Mouse (Mus musculus) liver, embryonic 14.5 days (tissue): ENCODE data around the gene Dmtf1. TPM values are rescaled to one million over a fixed set of nuclear protein-coding genes. Genes with fewer than 3 reads are reported as not detected.

Experiments used
- ATAC-seq: fragments of 200-750 bp; cut with Nextera tagmentation; 2 replicates; pipeline ENCODE4 v1.8.0; 2017; ENCODE audit warnings: moderate number of reproducible peaks, mild to moderate bottlenecking, moderate library complexity; ENCODE audit not compliant: insufficient read depth
- DNase-seq, 3 experiments: peaks; one replicate each; pipeline ENCODE4 v3.0.0-alpha.2; 2012 to 2013; ENCODE audit warnings: low read depth in 3 of 3, low spot score in 3 of 3
- H3K27ac ChIP-seq: fragments of 300-500 bp; sonication (generic); 2 replicates; pipeline ENCODE4 v1.5.1; 2014; ENCODE audit warnings: moderate library complexity, mild to moderate bottlenecking, control low read depth, inconsistent platforms
- H3K27me3 ChIP-seq: fragments of 300-500 bp; sonication (generic); 2 replicates; pipeline ENCODE4 v1.6.1; 2014; ENCODE audit warnings: mild to moderate bottlenecking, low read length, moderate library complexity; ENCODE audit not compliant: control insufficient read depth, insufficient read depth
- H3K36me3 ChIP-seq: fragments of 300-500 bp; sonication (generic); replicated peaks from 2 replicates; pipeline ENCODE4 v1.6.1; 2014; ENCODE audit warnings: low read depth; ENCODE audit not compliant: control insufficient read depth, insufficient read depth
- H3K4me1 ChIP-seq, 2 experiments: fragments of 200-500 bp in 1 of 2; fragments of 300-500 bp in 1 of 2; sonication (generic) in 1 of 2; replicated peaks; 2 replicates each; pipeline ENCODE4 v1.6.1; 2012 to 2014; ENCODE audit warnings: antibody characterized with exemption in 1 of 2, inconsistent platforms in 1 of 2, low read length in 1 of 2; ENCODE audit not compliant: control insufficient read depth in 2 of 2, insufficient read depth in 2 of 2
- H3K4me2 ChIP-seq: fragments of 300-500 bp; sonication (generic); 2 replicates; pipeline ENCODE4 v1.6.1; 2014; ENCODE audit warnings: low read depth, mild to moderate bottlenecking, control low read depth, moderate library complexity
- H3K4me3 ChIP-seq, 2 experiments: fragments of 200-500 bp in 1 of 2; fragments of 300-500 bp in 1 of 2; sonication (generic) in 1 of 2; 2 replicates each; pipeline ENCODE4 v1.5.1; 2012 to 2014; ENCODE audit warnings: low read depth in 2 of 2, low read length in 2 of 2, mild to moderate bottlenecking in 2 of 2, control low read depth in 1 of 2, inconsistent platforms in 1 of 2, moderate library complexity in 1 of 2; ENCODE audit not compliant: insufficient read depth in 1 of 2
- H3K9ac ChIP-seq: fragments of 300-500 bp; sonication (generic); replicated peaks from 2 replicates; pipeline ENCODE4 v1.6.1; 2014; ENCODE audit warnings: mild to moderate bottlenecking, control low read depth, moderate library complexity
- H3K9me3 ChIP-seq: fragments of 300-500 bp; sonication (generic); 2 replicates; pipeline ENCODE4 v1.6.1; 2016; ENCODE audit warnings: low read length, mixed read lengths; ENCODE audit not compliant: control insufficient read depth
- CTCF ChIP-seq: IDR thresholded peaks from 2 replicates; pipeline ENCODE4 v1.5.1; 2016; ENCODE audit warnings: antibody characterized with exemption, low read depth, control low read depth
- EP300 ChIP-seq: IDR thresholded peaks from 2 replicates; pipeline ENCODE4 v1.6.1; 2016; ENCODE audit warnings: antibody characterized with exemption, low read depth
- WGBS: fragments of 180-500 bp; shearing (Covaris S2); extraction: QIAGEN DNeasy Blood & Tissue Kit; methylation state at CpG from one replicate; pipeline ENCODE4 v1.1.7; 2014; ENCODE audit not compliant: insufficient replicate concordance; 5-methylcytosine and 5-hydroxymethylcytosine counted together
- polyA plus RNA-seq, 2 experiments: library from polyadenylated mRNA; depleted of rRNA in 1 of 2; stranded (reverse) in 1 of 2; unstranded in 1 of 2; fragments of >200 nt; fragmentation: Nextera tagmentation in 1 of 2; extraction: Ambion mirVana in 1 of 2; gene quantifications; 2 replicates each; pipeline versions ENCODE4 v1.2.1 to v1.2.3; 2012 to 2014

The Dmtf1 gene
- polyA plus RNA-seq, 2 experiments = 9.5 to 10.8 TPM

DNA sequence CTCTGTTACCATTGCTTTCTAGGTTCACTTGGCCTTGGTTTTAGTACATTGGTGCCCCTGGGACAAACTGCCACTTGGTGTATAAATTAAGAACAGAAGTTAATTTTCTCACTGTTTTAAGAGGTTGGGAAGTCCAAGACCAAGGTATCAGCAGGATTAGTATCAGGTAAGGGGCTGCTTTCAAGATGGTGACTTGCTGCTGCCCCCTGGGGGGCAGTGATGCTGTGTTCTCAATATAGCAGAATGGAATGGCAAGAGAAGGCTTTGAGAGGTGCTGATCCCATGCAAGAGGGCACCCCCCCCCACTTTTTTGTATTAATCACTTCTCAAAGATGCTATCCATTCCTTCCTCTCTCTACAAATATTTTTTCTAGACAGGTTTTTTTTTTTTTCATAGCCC, 52.0 kb downstream of the Dmtf1 start:
- no peak for TF ChIP-seq EP300
- 0 out of 2 replicates have a peak, but pooled peaks have one; percentile 22 for TF ChIP-seq CTCF
- peaks cover 0 to 2% of the 10 kb centered on the region in 2 experiments; a peak in 1 of 4 replicates for H3K4me1 ChIP-seq
- H3K36me3 ChIP-seq = no peaks in the 10 kb centered on the region
- DNase-seq (no peak), ATAC-seq (no peak)
- no peak overlapping the region for H3K4me3 ChIP-seq
- H3K9ac ChIP-seq = no peak overlapping the region
- no peak overlapping the region for H3K4me2 ChIP-seq
- H3K9me3 ChIP-seq = no peaks in the 10 kb centered on the region
- no peaks in the 10 kb centered on the region for H3K27me3 ChIP-seq
- H3K27ac ChIP-seq = no peak overlapping the region

GRCm38 (mm10) chr5:9108490-9108889, 53.1 kb downstream of the Dmtf1 start:
- H3K4me2 ChIP-seq = no peak overlapping the region
- no peak for ATAC-seq
- H3K27me3 ChIP-seq = no peaks in the 10 kb centered on the region
- H3K4me1 ChIP-seq = peaks cover 0 to 2% of the 10 kb centered on the region in 2 experiments; a peak in 1 of 4 replicates
- WGBS = 56% methylated on average over 5 of the region's 5 CpGs
- no peaks in the 10 kb centered on the region for H3K9me3 ChIP-seq
- no peaks in the 10 kb centered on the region for H3K36me3 ChIP-seq
- DNase-seq = no peak
- TF ChIP-seq CTCF (no peak), EP300 (no peak)
- H3K9ac ChIP-seq = no peak overlapping the region
- no peak overlapping the region for H3K27ac ChIP-seq
- H3K4me3 ChIP-seq = no peak overlapping the region

DNA sequence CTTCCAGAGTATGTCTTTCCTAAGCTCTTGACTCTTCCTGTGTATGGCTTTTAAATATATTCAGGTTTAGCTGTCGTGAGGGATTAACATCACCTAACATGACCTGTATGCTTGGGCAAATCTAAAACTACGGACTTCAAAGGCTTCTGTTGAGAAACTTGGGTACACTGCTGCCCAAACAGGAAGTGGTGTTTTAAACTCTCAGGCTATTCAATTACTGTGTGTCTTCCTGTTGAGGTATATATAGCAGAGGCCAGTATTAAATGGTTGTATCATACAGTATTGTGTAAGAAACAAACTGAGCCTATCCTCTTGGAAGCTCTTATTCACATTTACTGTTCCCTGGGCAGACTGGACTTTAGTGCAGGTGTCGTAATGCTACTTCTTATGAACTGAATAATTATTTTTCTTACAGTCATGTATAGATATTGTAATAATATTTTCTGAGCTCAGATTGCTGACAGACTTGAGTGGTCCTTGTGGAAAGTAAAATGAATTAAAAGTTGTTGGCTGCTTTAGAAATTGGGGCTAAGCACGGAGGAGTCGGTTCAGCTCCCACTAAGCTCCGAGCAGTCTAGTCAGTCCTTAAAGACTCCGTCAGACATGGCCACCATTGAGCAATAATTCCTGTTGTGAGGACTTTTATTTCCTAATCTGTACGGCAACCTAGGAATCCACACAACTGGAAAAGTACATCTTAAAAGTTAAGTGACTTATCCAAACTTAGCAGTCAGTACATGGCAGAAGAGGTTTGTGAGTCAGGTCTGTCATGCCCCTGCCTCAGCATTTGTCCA, 54.1 kb downstream of the Dmtf1 start:
- DNase-seq (no peak), ATAC-seq (no peak)
- Histone ChIP-seq H3K27ac (no peak overlapping the region), H3K9me3 (no peaks in the 10 kb centered on the region), H3K4me2 (no peak overlapping the region), H3K27me3 (peaks cover 3% of the 10 kb centered on the region), H3K36me3 (no peaks in the 10 kb centered on the region), H3K4me1 (peaks cover 0 to 2% of the 10 kb centered on the region in 2 experiments; a peak in 1 of 4 replicates), H3K9ac (no peak overlapping the region), H3K4me3 (no peak overlapping the region)
- no peak for TF ChIP-seq EP300
- TF ChIP-seq CTCF = no peak
- 52% methylated on average over 8 of the region's 8 CpGs for WGBS

GRCm38 (mm10) chr5:9106806-9107205, 54.8 kb downstream of the Dmtf1 start:
- ATAC-seq = no peak
- Histone ChIP-seq H3K9me3 (no peaks in the 10 kb centered on the region), H3K27me3 (peaks cover 10% of the 10 kb centered on the region), H3K36me3 (no peaks in the 10 kb centered on the region), H3K4me1 (peaks cover 0 to 2% of the 10 kb centered on the region in 2 experiments; a peak in 1 of 4 replicates), H3K4me3 (no peak overlapping the region), H3K9ac (no peak overlapping the region), H3K4me2 (no peak overlapping the region), H3K27ac (no peak overlapping the region)
- no peak for TF ChIP-seq CTCF
- TF ChIP-seq EP300 = no peak
- no peak for DNase-seq
- WGBS = 52% methylated on average over 6 of the region's 6 CpGs

DNA sequence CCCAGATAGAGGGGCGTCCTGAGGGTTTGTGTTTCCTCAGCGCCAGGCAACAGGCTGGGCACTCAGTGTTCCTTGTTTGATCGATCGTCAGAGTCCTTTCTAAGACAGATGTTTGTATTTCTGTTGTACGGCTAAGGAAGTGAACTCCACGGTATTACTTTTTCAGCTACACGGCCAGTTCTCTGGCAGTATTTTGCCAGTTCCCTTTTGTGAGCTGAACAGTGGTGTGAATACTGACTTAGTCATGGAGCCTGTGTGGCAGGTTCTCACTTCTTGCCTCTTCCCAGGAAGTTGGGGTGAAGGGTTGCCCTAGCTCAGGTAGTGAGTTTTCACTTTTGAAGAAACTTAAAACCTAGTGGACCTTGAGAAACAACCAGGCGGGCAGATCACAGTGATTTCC, 57.6 kb downstream of the Dmtf1 start:
- Histone ChIP-seq H3K4me1 (peaks cover 0 to 6% of the 10 kb centered on the region in 2 experiments; a peak in 2 of 4 replicates), H3K9ac (no peak overlapping the region), H3K4me3 (no peak overlapping the region), H3K36me3 (no peaks in the 10 kb centered on the region), H3K9me3 (no peaks in the 10 kb centered on the region), H3K27me3 (peaks cover 31% of the 10 kb centered on the region), H3K4me2 (no peak overlapping the region), H3K27ac (no peak overlapping the region)
- DNase-seq (no peak), ATAC-seq (no peak)
- no peak for TF ChIP-seq CTCF
- TF ChIP-seq EP300 = no peak
- WGBS = 38% methylated on average over 8 of the region's 8 CpGs
